Mouse (Mus musculus) bone marrow, adult 2 months (tissue): ENCODE results near the gene Dhdh.

ENCODE experiments used
- CTCF ChIP-seq: fragments of 200-500 bp; IDR thresholded peaks from 2 replicates; pipeline ENCODE4 v1.5.1; 2011; ENCODE audit warnings: low read length, control low read depth; ENCODE audit not compliant: control insufficient read depth, insufficient read depth
- POLR2A ChIP-seq: fragments of 200-500 bp; IDR thresholded peaks from 2 replicates; pipeline ENCODE4 v1.6.1; 2011; ENCODE audit warnings: low read depth, mild to moderate bottlenecking, control low read depth, low read length, borderline replicate concordance; ENCODE audit not compliant: control insufficient read depth

DNA sequence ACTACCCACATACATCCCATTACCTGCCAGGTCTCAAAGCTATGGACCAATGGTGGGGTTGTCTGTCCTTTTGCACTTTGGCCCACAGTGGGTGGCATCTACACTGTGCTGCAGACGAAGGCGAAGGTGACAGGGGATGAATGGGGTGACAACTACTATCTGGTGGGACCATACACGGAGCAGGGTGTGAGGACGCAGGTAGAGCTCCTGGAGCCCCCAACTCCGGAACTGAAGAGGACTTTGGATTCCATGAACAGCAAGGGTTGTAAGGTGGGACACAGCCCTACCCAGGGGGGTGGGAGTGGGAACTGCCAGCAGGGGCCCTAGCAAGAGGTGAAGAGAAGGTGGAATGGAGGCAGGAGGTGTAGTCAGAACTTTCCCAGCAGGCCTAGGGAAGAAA is 52.2 kb downstream of the Dhdh start:
- TF ChIP-seq CTCF (no peak), POLR2A (no peak)
